Mouse (Mus musculus) monocyte, adult 5-6 weeks (primary cell): ENCODE measurements at regions not wholly inside any gene's neighbourhood (a gene's known extent, or its start where the extent isn't known, plus 50 kb on each side); places are given as distances from the start of the nearest gene placed in this dataset.

Source experiments
- ATAC-seq: fragments of 153-309, 156-312 bp; replicated peaks from 2 replicates; pipeline ENCODE4 v1.8.0; 2017; ENCODE audit warnings: mild to moderate bottlenecking; ENCODE audit not compliant: low TSS enrichment, insufficient number of reproducible peaks, severe bottlenecking, poor library complexity, low FRiP score

DNA sequence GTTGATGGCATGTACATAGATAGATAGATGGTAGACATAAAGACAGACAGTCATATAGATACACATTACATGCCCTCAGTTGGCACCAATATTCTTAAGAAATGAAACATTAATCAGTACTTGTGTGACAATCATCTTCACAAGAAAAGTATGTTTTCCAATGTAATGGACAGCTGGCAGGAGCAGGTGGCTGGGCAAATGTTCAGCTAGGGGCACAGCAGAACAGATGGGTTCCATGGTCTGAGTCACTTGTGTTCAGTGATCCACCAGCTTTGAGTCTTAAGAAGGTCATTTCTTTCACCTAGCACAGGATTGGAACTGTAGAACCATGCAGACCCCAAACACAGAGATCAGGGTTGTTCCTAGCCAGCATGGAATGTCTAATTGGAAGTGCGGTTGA is 2631.2 kb upstream of the 5930422O12Rik start:
- ATAC-seq, result no peak

DNA sequence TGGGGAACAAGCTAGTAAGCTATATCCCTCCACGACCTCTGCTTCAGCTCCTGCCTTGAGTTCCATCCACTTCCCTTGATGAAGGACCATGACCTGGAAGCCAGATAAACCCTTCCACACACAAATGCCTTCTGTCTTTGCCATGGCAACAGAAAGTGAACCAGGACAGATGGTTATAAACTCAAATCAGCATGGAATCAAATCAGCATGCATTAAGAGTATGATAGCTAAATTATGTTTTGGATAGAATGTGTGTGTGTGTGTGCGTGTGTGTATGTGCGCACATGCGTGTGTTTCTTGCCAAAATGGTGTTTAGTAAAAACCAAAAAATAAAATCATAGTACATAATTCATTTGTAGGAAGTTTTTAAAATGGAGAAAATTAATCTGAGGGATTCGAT is 2611.5 kb upstream of the 5930422O12Rik start:
- no peak for ATAC-seq

DNA sequence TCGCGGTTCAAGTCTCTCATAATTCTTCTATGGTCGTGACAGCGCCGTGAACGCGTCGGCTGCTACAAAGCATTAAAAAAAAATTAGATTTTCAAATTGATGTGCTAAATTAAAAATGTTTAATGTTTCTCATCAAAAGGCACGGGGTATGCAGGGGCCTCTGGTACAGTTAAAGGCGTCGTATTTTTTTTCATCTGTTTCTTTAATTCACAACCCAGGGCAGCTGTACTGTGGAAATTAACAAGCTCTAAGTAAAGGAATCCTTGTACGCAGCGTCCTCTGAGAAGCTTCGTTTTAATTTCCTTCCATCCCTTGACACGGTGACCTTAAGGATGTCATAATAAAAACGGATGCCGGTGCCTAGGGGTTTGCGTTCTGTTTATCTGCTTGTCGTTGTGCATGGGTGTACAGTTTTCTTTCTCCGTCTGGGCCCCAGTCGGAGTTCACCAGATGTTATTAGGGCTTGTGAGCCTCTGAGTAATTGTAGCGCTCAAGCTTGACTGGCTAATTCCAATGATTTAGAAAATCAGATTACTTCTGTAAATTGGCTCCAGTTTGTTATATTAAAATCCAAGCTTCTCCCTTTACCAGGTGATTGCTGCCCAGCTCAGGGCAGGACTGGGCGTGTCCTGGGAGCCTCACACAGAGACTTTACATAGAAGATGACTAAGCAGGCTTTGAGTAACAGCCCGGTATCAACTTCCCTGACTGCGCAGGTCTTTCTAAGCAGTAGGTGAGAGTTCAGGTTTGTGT is 2605.5 kb upstream of the 5930422O12Rik start:
- no peak for ATAC-seq

DNA sequence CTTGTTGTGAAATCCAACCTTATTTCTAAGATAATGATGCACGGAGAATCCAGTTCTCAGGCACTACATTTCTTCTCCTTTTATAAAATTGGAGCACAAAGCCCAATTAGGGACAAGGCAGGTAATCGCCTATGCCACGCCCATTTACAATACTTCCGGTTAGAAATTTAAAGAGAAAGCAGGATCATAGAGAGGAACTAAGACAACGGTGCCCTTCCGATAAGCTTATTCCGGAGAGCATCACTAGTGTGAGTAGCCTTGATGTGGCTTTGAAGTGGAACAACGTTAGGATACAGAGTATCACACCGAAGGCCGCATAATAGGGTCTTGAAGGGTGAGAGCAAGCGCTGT is 2604.9 kb upstream of the 5930422O12Rik start:
- no peak for ATAC-seq

DNA sequence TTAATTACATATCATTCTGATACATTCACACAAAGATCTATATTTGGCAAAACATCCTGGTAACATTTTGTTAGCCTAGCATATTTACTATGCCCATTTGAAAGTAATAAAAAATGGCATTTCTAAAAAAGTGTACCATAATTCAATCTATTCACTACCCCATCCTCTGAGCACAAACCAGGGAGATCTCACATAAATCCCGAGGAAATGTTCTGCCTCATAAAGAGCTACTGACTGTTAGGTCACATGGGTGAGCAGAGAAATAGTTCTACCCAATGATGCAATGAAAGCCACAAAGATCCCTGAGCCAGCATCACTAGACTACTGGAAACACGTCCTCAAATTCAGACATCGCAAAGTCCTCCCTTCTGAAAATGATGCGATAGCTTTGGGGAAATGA is 2602.5 kb upstream of the 5930422O12Rik start:
- no peak for ATAC-seq

DNA sequence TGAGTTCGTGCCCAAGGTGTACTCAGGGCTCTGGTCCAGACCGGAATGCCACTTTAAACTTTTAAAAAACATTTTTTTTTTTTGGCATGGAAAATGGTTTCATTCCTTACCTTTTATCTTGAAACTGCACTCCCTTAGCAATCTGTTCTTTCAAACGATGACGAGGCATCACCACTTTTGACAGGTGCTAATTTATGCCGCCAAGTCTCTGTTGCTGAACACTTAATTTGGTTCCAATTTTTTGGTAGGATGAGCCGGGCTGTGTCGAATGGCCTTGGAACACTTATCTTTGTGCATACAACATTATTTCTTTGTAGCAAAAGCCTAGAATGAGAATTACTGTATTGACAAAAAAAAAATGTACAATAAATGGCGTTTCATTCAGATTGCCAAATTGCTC is 2590.5 kb upstream of the 5930422O12Rik start:
- ATAC-seq, result no peak

DNA sequence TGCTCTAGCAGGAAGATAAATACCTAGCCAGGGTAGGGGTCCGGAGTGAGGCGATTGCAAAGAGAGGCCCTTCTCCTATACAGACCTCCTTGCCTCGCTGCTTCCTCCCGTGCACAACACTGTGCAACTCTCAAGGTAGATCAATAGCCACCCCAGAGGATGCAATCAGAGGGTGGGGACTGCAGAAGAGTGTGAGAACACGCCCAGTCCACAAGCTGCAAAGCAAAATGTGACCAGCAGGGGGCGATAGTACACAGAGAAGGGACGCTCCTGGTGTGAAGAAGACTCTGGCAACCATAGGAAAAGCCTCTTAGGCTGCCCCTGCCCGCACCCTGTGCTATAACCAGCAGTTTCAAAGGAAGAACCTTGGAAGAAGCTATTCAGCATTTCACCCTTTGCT is 2588.4 kb upstream of the 5930422O12Rik start:
- no peak for ATAC-seq

DNA sequence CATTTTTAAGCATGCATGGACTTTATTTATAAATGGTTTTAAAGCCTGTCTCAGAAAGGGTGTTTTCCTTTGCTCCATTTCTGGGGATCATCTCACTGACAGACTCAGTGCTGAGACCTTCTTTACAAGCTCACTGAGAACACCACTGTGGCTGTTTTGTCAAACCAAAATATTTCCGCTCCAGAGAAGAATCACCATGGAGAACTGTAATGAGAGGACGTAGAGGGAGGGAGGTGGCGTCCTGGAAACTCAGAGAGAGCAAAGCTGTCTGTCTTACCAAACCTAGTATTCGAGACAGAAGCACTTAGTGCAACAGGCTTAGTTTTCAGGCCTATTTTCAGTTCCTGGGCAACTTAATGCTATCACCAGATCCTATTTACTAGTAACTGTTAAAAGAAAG is 2565.5 kb upstream of the 5930422O12Rik start:
- ATAC-seq, result no peak

DNA sequence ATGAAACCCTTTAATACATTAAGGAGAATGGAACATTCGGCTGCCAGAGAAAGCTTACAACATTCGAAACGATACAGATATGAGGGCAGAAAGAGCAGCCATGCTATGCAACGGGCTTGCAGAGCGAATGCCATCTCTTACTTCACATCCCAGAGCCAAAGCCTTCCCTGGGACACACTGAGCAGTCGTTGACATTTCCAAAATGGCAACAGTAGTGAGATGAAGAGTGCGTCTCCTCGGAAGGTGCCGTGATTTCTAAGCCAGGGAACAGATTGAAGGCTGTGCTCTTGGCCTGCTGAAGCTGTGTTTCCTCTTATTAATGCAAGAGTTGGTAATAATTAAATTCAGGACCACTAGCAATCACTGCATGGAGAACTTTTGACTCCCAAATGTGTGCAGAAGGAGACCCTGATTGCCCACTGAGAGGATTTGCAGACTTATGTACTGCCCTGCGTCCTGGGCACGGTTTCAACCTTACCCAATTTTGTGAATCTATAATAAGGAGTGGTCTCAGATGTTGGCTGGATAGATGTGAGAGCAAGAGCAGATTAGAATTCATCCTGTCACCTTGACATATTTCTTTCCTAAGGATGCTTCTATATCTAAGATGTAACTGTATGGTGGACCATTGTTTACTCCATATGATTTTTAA is 2522.3 kb upstream of the 5930422O12Rik start:
- no peak for ATAC-seq

DNA sequence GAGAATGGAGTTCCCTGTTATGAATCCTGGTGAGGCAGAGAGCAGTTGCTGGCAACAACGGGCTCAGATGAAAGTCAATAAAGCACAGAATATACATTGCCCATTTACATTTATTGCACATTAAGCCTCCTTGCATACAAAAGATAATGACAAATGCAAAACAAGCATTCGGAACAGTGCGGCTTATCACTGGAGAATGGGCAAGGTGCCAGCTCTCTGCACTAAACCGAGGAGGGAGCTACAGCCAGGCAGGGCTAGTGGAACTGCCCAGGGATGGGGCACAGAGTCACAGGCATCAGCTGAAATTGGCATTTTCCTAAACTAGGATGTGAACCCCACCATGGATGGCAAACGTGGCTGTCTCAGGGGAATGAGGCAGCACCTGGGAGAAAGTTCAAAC is 2514.8 kb upstream of the 5930422O12Rik start:
- ATAC-seq, result no peak

DNA sequence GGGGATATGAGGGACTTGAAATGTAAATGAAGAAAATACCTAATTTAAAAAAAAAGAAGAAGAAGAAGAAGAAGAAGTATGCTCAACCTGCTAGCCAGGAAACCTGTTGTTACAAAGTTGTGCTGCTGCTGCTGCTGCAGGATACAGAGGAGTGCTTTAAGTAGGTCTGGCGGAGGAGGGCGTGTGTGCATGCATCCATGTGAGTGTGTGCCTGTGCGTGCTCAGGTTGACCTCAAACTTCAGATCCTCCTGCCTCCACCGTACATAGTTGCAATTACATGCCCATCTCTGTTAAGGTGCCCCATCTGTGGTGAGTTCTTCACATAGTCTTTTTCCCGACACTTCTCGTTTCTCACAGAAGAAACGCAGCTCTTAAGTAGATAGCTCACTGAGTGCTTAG is 2513.4 kb upstream of the 5930422O12Rik start:
- ATAC-seq, result no peak

DNA sequence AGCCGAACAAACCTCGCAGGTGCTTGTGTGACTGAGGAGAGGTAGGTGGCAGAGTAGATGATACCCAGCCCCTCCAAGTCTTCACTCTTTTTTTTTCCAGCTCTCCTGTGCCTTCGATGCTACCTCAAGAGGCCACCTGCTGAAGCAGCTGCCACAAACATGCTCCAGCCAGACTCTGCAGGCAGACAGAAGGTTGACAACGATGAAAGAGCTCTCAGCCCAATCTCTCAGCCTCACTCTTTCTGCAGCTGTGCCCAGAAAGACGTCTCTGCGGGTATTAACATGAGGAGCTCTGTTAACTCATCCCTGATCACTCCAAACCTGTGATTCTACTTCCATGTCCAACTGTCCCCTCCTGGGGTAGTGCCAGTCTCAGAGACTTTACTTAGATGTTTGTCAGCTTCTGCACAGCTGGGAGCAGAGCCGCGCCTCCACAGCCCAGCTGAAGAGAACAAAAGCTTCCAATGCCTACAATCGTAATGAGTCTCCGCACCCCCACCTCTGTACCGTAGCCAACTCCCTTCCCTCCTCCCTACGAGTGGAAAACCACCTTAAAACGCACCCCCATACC is 2512.8 kb upstream of the 5930422O12Rik start:
- ATAC-seq, result no peak

DNA sequence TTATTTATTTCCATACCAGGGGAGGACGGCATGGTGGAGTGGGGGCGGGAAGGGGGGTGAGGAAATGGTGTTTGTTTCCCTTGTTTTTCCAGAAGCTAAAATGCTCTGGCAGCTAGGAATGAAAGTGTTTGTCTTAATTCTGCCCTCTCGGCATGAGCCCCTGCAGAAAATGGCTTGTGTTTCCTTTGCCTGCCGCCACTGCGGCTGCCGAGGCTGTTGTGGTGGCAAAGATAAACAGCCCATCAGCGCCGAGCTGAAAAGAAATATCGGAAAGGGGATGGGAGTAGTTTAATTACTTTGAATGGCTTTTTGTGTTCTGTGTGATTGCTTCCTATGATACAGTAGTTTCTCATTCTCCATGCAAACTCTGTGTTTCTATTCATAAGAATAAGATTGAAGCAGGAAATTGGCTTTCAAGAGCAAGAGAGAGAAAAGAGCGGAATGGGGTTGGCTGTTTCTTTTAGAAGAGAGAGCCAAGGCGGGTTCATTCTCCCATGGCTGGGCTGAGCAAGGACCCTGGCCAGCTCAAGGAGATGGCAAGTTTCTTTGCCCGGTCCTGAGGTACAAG is 2512.2 kb upstream of the 5930422O12Rik start:
- no peak for ATAC-seq

DNA sequence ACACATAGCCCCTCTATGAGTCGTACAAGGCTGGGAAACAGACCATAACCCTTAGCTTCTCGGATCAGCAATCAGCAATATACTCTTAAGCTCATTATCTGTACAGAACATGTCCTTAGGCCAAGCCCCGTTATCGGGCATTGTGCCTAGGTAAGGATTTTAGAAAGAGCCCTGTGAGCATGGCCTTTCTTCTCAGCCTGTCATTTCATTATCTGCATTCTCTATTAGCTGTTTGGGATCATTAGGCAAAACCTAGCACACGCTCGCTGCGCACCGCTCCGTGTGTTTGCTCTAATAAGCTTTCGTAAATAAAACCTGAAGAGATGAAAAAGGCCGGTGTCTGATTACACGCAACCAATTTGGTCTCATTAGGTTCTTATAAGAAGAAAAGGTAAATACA is 2507.1 kb upstream of the 5930422O12Rik start:
- ATAC-seq, result no peak

DNA sequence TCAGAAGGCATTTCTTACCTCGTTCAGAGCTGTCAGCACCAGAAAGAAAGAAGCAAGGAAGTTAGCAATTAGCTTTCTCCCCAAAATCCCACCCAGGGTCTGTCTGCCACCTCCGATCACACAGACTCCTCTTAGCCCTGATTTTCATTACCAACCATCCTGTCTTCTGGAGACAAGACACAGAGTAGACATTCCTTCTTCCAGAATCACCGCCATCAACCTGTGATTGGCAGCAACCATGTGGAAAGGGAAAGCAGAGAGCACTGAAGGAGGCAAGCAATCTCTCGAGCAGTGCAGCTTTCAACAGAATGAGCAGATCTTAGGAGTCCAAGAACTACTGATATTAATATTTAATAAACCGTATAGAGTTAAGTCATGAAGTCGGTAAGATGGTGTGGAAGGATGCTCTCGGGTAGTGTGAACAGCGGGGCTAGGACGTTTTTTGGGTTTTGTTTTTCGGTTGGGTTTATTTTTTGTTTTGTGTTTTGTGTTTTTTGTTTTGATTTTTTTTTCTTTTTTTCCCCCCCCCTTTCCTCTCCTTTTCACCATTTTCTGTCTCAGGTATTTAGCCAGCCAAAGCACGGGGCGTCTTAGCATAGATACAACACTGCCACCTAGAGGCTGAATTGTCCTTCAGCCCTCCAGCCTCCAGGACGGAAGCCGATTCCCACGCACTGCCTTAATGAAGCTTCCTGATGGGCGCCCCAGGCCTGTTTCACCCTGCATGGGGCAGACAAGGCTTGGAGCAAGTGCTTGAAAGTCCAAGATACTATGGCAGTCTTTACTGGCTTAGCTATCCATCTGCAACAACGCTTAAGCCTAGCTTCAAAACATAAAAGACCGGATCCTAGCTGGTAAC is 2505.0 kb upstream of the 5930422O12Rik start:
- ATAC-seq, result no peak

DNA sequence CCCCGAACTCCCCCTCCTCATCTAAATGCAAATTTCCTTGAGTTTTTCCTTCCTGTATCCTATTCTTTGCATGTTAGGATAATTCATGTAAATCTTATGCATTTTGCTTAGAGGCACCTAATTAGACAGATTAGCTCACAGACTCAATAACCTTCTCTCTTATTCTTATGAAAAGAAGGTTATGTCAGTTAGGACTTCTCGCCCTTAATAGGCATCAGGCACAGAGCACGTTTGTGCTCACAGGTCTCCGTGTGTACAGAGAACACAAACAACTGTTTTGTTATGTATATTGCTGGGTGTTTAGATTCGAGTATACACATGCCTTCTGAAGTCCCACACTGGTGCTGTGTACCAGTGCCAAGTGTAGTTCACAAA is 2504.4 kb upstream of the 5930422O12Rik start:
- no peak for ATAC-seq

DNA sequence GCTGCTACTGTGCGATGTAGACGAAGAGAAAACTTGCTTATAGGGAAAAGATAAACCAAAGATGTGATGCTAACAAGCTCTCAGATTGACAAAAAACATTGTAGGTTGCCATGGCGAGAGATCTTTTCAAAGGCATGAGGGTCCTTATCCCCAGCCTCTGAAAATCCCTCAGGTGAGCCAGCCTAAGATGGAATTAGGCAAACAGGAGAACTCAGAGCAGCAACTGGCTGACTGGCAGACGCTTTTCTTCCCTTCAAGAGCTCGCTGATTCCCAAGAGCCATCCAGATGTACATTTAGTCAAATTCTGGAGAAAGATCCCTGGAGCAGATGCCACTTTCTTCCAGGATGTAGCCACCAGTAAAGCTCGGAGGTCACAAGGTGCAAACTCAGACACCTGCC is 2503.9 kb upstream of the 5930422O12Rik start:
- ATAC-seq, result no peak

DNA sequence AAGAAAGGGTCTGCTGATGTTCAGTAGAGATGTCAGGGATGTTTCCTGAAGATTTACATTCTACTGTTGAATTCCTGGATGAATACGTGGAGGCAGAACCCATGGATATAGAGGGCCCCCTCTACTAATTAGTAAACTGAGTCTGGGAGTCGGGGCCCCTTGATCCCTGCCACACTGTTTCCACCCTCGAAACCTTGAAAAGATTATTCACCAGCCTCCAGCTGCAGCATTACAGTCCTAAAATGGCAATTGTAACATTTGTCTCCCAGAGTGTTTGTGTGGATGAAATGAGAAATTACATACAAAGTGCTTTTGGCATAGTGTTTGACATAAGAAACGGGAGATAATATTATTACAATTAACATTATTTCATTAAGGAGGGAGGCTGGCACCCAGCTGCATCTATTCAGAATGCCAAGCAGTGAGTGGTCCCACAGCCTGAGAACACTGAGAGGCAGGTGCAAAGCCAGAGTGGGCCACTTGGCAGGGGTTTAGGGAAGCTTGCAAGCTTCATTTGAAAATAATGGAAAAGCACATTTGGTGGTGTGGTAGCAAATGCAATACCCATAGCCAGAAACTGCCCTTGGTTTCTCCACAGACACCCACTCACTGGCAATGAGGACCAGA is 2490.9 kb upstream of the 5930422O12Rik start:
- ATAC-seq, result no peak

DNA sequence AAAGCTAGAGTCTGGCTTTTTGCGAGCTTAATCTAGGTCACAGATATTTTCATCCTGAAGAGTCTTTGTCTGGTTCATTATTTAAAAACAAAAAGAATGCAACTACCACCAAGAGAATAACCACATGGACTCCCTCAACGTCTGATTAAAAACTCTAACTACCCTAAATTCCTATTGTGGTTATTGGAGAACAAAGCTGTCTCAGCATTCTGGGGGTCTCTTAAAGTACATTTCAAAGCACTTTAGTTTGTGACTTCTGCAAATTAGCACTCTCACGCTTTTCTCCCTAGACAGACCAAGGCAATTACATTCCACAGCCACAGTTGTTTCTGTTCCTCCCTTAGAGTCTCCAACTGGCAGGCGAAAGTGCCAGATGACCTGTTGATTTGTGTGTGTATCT is 2487.6 kb upstream of the 5930422O12Rik start:
- no peak for ATAC-seq
